Mouse (Mus musculus): ENCODE results near the gene Zdhhc13. TPM values are rescaled to one million over a fixed set of nuclear protein-coding genes. Genes with fewer than 3 reads are reported as not detected.

The Zdhhc13 gene
- total RNA-seq, 2 experiments from 2014 or later: 25.9 to 31.0 TPM

DNA sequence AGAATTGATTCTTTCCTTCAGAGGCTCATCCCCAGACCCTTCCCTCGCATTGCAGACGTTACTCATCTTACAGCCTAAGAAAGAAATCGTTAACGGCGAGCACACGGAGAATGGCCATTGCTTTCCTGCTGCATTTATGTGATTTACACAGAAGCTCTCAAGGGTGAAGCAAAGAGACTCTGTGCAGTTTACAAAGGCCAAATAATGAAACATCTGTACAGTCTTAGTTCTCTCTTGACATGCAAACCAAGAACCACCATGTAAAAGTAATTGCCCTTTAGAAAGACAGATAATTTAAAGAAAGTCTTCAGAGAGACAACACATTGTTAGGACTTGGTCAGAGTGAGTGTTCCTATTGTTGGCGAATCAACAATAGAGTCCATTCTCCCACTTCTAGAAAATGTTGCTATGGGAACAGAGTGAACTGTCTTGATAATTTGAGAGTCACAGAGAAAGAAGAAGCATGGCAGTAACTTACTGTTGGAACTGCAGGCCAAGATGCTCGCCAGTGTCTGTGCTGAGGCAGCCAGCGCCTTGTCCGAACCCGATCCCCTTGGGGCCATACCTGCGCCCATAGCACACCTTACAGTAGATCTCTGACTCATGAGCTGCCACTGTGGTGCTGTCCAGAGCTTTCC lies 46.3 kb downstream of the Zdhhc13 start:
- intact Hi-C loops (cut with DNase I): loop anchor here (5.0 kb wide), 1 partner anchor 37 kb away; no protein-coding TSS in a partner anchor
- no peak for DNase-seq (ENCODE audit: low spot score in 2 of 2)

DNA sequence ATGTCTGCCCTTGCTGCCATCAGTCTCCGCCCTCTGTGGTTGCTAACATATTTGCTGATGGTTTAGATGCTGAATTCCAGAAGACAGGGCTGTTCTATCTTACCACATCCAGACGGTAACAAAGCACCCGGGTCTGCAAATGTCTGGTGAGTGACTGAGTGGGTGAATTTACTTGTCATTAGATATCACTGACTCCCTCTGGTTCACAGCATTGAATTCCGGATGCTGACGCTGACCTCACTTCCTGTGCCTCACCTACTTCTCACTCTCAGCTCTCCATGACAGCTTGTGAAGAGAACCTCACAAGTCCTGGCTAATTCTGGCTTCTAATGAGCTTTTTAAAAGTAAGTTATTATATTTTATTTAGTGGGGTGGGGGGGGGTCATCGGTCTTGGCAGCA lies 48.1 kb downstream of the Zdhhc13 start:
- intact Hi-C loops (cut with DNase I): no loop called here
- no peak for DNase-seq (ENCODE audit: low spot score in 2 of 2)

DNA sequence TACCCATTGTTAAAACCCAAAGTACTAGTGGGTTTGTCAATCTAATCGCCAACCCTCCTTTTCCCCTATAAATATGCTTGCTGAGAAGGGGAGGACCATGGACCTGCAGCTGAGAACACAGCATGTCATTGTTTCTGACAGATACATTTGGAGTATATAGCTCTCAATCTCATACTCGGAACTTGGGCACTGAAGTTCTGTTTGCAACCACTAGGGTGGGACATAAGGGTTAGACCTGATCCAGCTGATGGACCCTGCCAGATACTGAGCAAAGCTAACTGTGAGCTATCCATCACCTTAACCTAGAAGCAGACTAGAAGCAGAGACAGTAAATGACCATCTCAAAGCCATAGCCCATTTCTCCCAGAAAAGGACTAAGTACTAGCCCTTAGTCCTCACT lies 49.6 kb downstream of the Zdhhc13 start:
- intact Hi-C loops (cut with DNase I): no loop called here
- no peak for DNase-seq (ENCODE audit: low spot score in 2 of 2)

DNA sequence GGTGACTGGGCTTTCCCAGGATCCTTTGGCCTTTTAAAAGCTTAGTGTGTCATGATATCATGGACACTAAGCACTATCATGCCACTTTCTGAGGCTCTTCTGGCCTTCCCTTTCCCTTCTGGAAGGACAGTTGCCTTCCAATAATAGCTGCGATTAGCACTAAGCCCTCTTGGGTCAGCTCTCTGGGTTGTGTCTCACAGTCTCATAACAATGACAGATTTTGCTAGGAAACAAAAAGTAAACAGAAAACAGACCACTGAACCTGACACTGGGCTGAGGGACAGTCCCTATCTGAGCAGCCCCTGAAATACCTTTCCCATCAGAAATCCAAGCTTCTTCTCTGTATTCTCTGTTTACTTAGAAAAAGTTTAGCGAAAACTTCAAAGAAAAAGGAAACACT lies 51.7 kb downstream of the Zdhhc13 start:
- intact Hi-C loops (cut with DNase I): no loop called here
- DNase-seq (ENCODE audit: low spot score in 2 of 2): no peak

DNA sequence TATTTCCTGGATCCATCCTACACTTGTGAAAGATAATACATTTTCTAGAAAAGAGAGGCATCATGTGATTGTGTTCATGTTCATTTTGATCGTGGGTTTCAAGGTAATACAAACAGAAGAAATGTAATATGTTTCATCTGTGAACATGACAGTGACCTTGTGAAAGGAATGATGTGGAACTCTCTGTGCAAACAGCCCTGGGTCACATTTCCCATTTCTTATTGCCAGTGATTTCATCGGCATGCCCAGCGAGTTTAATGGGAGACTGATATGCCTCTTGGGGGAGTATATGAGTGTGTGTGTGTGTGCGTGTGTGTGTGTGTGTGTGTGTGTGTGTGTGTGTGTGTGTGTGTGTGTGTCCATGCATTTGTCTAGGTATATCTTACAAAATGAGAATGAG lies 52.7 kb downstream of the Zdhhc13 start:
- DNase-seq (ENCODE audit: low spot score in 2 of 2): no peak
- intact Hi-C loops (cut with DNase I): no loop called here

DNA sequence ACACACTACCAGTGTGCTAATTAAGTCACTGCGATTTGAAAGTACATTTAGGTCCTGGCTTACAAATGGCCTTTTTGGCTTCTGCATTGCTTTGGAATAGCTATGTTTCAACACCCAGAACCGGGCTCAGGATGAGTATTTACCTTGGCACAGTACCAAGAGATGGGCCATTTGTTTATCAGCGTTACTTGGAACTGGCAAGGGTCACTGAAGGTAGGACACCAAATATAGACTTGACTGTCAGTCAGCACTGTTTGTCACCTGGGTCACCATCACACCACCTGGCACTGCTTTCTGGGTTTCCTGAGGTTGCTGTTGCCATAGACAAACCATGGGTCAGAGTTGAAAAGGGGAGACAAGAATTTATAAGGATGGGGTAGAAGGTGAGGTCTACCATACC lies 53.5 kb downstream of the Zdhhc13 start:
- intact Hi-C loops (cut with DNase I): no loop called here
- DNase-seq (ENCODE audit: low spot score in 2 of 2): no peak

DNA sequence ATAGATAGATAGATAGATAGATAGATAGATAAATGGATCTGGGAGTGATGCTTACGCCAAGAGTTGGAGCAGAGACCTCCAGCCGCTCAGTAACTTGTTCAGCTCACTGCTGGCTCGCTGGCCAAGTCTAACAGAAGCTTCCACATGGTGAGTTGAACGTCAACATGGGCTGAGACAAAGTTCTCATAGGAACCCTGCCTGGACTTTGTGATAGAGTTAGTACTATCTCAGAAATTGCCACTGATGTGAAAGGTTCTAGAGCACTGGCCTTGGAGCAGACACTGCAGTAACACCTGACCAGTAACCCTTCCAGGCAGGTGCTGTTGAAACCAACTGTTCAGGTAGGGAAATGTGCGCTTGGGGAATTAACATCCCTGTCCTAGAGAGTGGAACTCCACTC lies 54.7 kb downstream of the Zdhhc13 start:
- intact Hi-C loops (cut with DNase I): no loop called here
- no peak for DNase-seq (ENCODE audit: low spot score in 2 of 2)

DNA sequence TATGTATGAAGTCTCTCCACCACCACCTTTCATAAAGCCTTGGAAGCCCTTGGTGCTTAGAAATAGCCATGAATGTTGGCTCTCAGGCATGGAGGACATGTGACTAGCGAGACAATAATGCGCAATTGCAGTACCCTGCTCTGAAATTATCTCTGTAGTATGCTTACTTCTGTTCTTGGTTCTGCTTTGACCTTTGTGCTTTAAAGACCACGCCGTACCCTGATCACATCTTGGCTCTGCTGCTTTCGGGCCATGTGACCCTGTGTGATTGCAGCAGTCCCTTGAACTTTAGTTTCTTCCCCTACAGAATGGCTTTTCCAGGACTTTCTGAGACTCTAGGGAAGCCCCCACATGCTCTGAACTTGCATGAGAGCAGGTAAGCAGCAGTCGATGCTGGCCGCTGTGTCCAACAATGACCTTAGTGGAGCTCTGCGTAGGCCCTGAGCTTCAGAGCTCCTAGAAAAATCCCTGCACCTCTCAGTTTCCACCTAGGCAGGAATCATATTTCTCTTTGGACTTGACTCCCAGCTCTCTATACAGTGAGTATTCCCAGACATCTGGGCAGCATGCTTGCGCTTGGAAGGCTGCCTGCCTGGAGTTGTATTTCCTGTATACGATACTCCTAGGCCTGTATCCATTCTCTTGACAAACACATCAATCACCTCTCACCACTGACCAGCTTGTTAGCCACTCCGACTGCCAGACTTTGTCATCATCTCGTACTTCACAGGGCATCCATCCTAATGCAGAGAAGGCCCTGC lies 56.6 kb downstream of the Zdhhc13 start:
- no peak for DNase-seq (ENCODE audit: low spot score in 2 of 2)
- intact Hi-C loops (cut with DNase I): no loop called here

DNA sequence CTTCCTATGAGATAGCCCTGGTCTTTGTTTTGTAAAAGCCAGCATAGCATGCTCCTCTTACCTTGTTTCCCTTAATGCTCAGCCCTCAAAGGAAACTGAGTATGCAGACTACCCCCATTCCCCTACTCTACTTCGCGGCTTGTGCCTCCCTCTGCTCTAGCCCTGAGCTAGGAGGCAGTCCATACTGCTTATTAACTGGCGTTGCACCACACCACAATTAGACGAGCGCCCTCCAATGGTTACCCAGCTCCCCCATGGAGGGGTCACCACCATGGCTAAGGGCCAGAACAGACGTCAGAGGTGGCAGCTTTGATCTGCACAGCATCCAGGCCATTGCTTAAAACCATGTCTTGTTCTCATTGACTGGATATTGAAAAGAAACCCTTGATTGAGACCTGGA lies 58.0 kb downstream of the Zdhhc13 start:
- DNase-seq (ENCODE audit: low spot score in 2 of 2): no peak
- intact Hi-C loops (cut with DNase I): no loop called here

DNA sequence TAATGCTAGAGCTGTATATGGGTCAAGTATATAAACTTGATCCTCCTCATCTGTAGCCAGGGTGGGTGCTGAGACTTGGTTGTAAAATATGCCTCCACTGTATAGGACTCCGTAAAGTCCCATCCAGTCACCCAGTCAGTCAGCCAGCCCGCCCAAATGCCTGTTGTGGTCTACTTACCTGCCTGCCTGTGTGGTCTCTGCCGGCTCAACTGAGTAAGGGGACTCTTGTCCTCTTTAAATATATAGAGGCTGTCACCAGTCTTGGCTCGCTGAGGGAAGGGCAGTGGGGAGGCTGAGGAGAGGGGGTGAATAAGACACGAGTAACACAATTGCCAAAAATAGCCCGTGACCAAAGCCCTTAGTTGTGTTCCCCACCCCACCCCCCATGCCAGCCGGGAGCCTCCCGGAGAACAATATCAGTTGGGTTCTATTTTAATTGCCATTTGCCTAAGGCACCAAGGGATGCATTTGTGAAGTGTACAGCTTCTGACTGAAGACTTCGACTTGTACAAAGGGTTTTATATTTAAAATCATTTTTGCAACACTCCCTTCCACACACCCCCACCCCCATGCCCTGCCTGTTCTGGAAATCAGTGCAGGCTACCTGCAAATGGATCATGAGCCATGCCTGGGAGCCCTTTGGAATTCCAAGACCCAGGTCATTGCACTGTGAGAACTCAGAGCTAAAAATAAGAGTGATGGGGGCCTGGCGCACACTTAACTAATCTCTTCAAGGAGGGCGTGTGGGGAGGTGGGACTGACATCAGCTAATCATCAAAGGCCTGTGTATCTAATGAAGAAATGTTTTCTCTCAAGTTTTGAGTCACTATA lies 59.2 kb downstream of the Zdhhc13 start, which contains the start of gene Csrp3:
TSS of gene Csrp3 (minus strand) at position 214 of the 831 bp plus-strand sequence.
- DNase-seq (ENCODE audit: low spot score in 2 of 2): no peak

DNA sequence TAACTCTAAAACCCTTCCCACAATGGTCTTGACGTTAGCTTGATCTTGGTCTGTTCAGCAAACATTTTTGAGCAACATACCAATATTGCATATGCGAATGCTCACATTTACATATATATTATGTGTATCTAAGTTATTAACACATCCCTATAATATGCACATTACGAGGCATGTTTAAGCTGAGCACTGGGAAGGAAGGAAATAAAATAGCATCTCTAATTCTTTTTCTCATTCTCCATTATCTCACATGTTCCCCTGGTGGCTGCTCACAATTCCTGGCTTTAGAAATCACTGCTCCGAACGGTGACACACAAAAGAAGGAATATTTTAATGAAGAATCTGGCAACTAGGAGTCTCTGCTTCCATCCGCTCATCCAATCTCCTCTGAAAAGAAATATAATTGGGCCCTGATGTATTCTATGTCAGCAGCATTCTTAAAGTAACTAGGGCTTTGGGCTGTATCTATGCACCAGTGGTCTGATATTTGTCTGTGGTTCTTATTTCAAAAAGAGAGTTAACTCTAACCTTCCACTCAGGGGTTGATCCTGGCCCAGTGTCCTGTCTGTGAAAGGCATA lies 62.8 kb downstream of the Zdhhc13 start:
- intact Hi-C loops (cut with DNase I): no loop called here
- no peak for DNase-seq (ENCODE audit: low spot score in 2 of 2)

More for the DNA sequence above, 59.2 kb downstream of the Zdhhc13 start, which contains the start of gene Csrp3:
- intact Hi-C loops (cut with DNase I): no loop called here

DNA sequence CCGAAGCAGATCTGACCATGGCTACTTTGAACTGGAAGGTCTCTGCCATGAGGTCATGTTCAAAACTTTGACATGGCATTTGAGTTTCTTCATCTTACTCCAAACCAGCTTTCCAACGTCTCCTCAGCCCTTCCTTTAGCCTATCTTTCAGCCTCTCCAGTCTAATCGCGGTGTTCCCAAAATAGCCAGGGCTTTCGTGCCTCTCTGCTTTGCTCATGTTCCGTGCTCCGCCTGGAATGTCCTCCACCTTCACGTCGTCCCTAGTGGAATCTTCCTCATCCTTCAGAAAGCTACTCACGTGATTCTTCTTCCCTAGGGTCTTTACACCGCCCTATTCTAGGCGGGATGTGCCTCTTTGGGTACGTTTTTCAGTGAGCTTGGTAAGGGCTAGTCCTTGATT lies 64.7 kb downstream of the Zdhhc13 start:
- intact Hi-C loops (cut with DNase I): no loop called here
- no peak for DNase-seq (ENCODE audit: low spot score in 2 of 2)

DNA sequence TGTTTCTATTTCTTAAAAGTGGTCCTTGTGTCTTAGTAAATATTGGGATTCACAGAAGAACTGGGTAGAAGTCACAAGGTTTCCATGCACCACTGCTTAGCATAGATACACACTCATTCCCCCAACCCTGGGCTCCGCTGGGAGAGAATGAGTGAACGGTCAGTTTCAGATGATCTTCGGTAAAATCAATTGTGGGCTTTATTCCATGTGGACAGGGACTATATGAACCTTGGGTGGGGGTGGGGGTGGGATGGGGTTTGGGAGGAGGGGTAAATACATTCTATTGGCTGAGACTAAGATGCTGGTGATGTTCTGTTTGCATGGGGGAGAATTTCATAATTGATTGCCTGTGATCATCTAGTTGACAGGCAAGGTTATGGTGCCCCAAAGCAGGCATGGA lies 66.7 kb downstream of the Zdhhc13 start:
- no peak for DNase-seq (ENCODE audit: low spot score in 2 of 2)
- intact Hi-C loops (cut with DNase I): no loop called here

DNA sequence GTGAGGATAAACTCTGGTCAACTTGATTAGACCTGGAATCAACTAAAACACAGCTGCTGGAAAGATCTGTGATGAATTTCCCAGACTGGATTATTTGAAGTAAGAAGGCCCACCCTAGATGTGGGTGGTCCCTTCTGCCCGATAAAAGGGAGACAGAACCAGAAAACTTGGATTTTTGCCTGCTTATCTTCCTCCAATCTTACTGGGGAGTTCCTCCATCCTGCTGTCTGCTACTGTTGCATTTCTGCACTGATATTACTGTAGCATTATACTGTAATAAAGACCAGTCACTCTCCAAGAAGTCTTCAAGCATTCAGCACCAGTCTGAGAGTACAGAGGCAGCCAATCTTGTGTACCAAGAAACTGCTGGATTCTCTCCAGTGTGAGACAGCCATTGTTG lies 69.5 kb downstream of the Zdhhc13 start:
- no peak for DNase-seq (ENCODE audit: low spot score in 2 of 2)
- intact Hi-C loops (cut with DNase I): no loop called here

DNA sequence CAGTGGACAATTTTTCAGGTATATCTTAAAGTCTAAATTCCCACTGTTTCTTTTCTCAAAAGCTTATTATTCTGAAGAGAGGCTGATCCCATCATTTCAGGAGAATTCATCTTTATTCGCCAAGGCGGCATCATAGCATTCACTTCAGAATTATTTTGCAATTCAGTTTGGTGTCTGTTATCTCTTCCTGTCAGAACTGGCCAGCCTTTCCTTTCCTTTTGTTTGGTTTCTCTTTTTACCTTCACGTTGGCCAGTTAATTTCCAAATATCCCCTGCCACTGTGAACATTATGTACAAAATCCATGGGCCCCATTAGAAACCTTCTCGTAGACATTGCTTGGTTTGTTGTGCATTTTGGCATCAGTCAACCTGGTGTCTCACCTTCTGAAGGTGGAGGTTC lies 70.6 kb downstream of the Zdhhc13 start:
- intact Hi-C loops (cut with DNase I): no loop called here
- DNase-seq (ENCODE audit: low spot score in 2 of 2): no peak

DNA sequence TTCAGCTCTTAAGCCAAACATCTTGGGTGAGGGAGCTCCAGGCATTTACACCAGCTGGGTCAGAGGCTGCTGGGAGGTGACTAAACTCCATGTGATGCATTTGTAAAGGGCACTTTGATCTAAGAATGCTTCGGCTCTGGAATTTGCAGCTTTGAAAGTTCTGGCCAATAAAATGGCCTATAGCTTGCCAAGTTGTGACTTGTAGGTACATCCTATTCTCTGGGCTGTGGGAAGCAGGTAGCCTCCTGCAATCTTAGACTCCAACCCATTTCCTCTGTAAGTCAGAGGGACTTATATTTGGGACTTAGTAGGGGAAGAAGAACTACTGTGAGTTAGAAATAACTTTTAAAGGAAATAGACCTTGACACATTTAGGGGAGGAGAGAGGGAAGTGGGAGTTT lies 72.1 kb downstream of the Zdhhc13 start:
- intact Hi-C loops (cut with DNase I): no loop called here
- DNase-seq (ENCODE audit: low spot score in 2 of 2): no peak

DNA sequence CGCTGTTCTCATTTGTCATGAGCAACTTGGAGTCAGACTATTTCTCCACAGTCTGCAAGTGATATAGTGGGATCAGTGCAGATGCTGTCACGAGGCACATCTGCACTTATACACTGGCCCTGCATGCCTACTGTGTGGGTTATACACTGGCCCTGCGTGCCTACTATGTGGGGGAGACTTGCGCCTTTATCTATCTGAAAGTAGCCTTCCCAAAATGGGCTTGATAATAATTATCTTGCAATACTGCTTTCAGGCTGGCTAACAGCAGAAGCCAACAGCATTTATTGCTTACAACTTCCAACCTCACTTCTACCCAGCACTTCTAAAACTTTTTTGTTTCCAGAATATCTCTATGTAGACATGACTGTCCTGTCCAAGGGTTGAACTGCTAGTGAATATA lies 73.0 kb downstream of the Zdhhc13 start:
- intact Hi-C loops (cut with DNase I): no loop called here
- DNase-seq (ENCODE audit: low spot score in 2 of 2): no peak

DNA sequence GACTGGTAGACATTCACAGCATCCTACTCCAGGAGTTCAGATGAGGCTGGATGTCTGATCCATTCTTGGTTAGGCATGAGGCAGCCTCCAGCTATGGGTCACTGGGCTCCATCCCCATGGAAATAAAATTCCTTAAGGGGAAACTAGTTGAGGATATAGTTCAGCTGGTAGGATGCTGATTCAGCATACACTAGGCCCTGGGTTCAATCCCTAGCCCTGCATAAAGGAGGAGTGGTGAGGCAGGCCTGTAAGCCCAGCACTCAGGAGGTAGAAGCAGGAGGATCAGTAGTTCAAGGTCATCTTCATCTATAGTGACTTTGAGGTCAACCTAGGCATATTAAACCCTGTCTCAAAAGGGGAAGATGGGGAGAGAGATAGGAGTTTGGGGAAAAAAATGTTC lies 75.4 kb downstream of the Zdhhc13 start:
- intact Hi-C loops (cut with DNase I): no loop called here
- no peak for DNase-seq (ENCODE audit: low spot score in 2 of 2)

DNA sequence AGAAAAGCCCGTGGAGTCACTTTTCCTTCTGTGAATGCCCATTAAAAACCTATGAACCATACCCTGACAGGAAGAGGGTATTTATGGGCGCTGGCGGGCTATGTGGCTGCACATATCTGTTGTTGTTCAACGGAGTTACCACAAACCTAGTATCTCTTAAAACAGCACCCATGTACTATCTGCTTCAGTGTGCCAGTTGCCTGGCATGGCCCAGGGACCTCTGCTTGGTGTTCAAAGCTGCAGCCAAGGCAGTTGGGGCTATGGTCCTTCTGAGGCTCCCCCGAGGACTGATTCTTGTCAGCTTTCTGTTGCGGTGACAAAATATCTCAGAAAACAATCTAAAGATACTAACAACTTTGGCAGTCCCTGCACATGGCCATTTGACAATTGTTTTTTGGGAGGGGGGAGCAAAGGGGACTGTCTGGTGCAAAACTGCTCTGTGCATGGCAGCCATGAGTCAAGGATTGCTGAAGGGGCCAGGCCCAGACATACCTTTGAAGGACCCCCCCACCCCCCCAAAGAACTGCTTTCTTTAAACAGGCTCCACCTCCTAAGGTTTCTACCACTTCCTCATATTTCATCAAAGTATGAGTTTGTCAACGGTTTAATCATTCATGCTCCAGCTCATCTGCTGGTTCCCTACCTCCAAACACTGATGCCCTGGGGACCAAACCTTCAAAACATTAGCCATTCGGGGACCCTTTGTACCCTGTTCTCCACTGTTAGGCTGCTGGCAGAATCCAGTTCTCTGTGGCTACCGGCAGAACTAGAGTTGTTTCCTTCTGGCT lies 76.1 kb downstream of the Zdhhc13 start:
- DNase-seq (ENCODE audit: low spot score in 2 of 2): no peak
- intact Hi-C loops (cut with DNase I): no loop called here
